Mouse (Mus musculus) megakaryocyte-erythroid progenitor cell, adult 5-6 weeks (primary cell): ENCODE results near the gene Fam20b. TPM values are rescaled to one million over a fixed set of nuclear protein-coding genes. Genes with fewer than 3 reads are reported as not detected.
"Not testable (repeated sequence)": the region's sequence is repeated elsewhere in the genome, so short reads cannot be mapped to it uniquely, and the experiment has no call there.

ENCODE experiments used
- ATAC-seq: replicated peaks from 2 replicates; pipeline ENCODE4 v1.8.0; 2016; ENCODE audit warnings: mild to moderate bottlenecking, inconsistent platforms; ENCODE audit not compliant: severe bottlenecking, poor library complexity, low FRiP score, low TSS enrichment
- total RNA-seq, 2 experiments: library from RNA; stranded (forward) in 1 of 2; stranded (reverse) in 1 of 2; fragments of 200-1000, 215-1000 nt in 1 of 2; fragments of >200 nt in 1 of 2; fragmentation: Nextera tagmentation in 1 of 2; gene quantifications; 2 replicates each; pipeline ENCODE4 v1.2.3; 2014 to 2017

Fam20b gene
- total RNA-seq, 2 experiments from 2014 or later, result 35.7 to 46.9 TPM

- ATAC-seq, result peak; percentile 85
These were observed 44.5 kb downstream of the Fam20b start, which contains the start of gene Tor3a for GRCm38 (mm10) chr1:156674195-156675000. Gene Tor3a (minus strand): TSS chr1:156674356.

- peak; percentile 37 for ATAC-seq
These were observed 45.3 kb downstream of the Fam20b start for GRCm38 (mm10) chr1:156673476-156674194.

DNA sequence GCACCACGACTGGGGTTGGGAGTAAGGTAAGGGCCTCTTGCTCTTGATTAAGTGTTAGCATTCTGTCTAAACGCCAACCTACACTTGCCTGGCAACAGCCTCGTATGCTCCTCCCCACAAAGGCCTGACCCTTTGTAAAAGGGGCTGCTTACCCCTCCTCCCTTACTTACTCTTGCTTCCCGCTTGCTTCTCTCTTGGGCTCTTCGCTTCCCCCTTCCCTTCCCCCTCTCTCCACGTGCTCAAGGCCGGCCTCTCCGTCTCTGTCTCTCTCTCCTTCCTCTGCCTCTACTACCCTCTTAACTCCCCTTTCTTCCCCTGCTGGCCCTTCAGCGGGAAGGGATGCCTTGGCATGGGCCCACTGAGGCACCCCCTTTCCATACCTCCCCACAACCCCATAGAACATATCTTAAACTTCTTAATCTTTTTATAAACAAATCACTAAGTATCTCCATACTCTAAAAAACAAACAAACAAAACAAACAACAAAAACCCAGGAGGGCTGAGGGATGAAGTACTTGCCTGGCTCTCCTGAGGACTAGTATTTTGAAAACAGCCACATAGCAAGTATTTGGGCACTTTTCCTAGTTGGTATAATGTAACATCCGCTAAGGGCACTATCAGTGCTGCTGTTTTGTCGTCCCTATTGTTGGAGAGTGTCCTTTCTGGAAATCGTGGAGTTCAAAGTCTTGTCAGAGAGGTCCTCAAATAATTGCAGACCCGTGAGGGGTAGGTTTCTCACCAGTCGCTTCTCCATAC, 46.0 kb downstream of the Fam20b start:
- ATAC-seq, result no peak

DNA sequence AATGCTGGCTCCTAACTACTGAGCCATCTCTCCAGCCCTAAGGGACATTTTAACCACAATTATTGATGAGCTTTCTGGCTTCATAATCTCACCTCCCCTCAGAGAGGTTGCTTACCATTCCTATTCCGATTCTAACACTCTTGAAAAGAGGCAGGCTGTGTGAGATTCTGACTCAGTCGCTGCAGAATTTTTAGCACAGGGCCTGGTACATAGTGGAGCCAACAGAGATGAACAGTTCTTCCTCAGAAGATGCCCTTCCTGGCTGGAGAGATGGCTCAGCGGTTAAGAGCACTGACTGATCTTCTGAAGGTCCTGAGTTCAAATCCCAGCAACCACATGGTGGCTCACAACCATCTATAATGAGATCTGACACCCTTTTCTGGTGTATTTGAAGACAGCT, 47.0 kb downstream of the Fam20b start:
- no peak for ATAC-seq

- no peak for ATAC-seq
These were observed 49.5 kb downstream of the Fam20b start for GRCm38 (mm10) chr1:156669208-156669983.

GRCm38 (mm10) chr1:156668602-156669001, 50.3 kb downstream of the Fam20b start:
- ATAC-seq, result no peak

GRCm38 (mm10) chr1:156667141-156667926, 51.6 kb downstream of the Fam20b start:
- ATAC-seq, result peak; percentile 93

GRCm38 (mm10) chr1:156665777-156666176, 53.1 kb downstream of the Fam20b start:
- no peak for ATAC-seq

DNA sequence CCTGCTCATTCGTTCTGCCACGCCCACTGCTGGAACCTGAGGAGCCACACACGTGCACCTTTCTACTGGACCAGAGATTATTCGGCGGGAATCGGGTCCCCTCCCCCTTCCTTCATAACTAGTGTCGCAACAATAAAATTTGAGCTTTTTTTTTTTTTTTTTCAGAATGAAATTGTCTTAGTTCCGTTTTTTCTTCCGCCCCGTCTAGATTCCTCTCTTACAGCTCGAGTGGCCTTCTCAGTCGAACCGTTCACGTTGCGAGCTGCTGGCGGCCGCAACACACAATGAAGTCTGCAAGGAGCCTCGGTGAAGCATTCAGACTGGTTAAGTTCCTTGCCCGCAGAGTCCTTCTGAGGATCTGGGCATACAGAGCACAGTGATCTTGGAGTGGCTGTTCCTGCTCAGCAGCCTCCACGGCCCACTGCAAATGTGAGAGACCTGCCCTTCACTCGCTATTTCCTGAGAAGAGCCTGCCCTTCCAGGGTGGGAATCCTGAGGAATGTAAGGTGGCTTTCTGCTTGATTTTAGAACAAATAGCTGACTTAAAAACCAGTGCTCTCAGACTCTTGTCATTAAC, 58.1 kb downstream of the Fam20b start:
- not testable (repeated sequence) for ATAC-seq

DNA sequence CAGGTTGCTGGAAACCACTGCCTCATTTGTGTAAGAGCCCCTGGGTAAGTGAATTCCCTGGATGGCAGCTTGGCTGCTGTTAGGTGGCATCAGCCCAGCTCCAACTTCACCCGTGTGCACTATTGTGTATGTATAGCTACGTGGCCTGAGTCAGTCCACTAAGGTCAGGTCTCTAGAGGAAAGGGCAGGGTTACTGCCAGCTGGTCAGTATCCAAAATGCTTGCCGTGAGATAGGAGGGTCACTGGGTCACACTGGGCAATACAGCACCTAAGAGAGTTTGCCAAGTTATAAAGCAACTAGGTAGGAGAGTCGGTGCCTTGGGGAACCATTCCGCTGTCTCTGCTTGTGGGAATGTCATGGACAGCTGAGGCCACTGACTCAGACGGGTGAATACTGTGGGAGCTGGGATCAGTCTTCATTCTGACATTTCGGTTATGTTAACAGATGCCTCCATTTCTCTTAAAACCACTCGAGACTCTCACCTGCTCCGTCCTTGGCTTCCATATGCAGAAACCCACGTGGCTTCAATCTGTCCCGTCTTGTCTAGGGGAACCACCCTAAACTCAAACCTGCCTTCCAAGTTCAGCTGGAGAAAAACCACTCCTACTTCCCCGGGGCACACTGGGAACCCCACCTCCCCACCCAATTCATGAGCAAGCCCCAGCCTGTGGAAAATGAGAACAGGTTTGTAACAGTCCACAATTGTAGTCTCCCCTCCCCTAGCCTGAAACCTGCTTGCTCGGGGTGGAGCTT, 58.8 kb downstream of the Fam20b start:
- ATAC-seq, result peak; percentile 58

- ATAC-seq, result no peak
These were observed 60.2 kb downstream of the Fam20b start for GRCm38 (mm10) chr1:156658676-156659075.

DNA sequence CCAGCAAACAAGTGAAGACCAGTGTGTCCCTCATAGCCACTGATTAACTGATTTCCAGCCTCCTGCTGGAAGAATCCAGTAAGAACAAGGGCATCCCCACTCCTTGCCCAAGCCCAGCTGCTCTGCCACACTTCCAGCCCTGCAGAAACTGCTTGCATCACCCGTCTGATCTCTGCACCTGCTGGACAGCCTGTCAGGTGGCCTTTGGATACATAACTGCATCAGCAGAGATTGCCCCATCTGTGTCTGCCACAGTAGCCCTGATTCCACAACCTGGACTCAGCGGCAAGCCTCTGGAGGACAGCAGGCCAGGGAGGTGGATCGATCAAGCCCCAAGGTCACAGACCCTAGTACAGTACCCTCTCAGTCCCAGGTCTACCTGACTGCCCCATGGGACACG, 61.4 kb downstream of the Fam20b start:
- ATAC-seq, result no peak

- ATAC-seq, result no peak
These were observed 64.0 kb downstream of the Fam20b start for GRCm38 (mm10) chr1:156654735-156655530.

DNA sequence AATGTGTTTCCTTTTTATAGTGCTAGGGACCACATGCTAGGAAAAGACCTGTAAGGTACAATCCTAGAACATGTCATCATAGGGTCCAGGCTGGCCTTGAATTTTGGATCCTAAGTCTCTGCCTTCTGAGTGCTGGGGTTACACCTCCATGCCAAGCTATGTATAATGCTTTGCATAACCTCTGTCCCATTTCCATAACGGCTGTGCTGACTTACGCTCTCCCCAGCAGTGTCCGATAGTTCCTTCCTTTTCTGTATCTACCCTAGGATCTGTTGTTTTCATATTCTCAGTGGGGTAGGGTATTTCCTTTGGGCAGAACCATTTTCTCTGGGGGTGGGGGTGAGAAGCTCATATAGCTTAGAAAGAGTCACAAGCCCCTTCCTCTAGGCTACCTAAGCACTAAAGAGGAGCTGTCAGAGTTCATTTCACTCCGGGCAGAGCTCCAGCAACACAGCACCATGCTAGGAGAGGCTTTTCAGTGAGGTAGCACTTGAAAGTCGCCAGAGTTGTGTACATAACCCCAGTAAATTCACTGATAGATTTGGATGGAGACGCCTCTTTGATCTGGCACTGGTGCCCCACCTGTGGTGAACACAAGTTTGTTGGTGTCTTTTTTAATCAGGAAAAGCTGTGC, 66.6 kb downstream of the Fam20b start:
- no peak for ATAC-seq

DNA sequence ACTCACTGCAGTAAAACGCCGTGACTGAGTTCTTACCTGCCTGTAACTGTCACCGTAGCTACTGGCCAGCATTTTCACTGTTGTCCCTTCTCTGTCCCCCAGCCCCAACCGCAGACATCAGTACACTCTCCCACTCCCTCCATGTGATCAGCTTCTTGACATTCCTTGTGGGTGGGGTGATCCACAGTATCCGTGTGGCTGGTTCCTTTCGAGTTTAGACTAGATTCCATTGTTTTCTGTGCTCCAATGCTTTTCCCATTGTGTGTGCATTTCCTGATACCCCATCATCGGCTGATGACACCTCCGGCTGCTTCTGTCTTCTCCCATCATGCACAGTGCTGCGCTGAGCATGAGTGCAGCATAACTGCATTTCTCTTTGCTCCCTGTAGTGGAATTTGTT, 68.3 kb downstream of the Fam20b start:
- no peak for ATAC-seq

GRCm38 (mm10) chr1:156648705-156649104, 70.2 kb downstream of the Fam20b start:
- no peak for ATAC-seq
